Mouse (Mus musculus) thymus, postnatal 25 days (tissue): Measurements from ENCODE around the gene Sirt1.
"Not testable (repeated sequence)": the region's sequence is repeated elsewhere in the genome, so short reads cannot be mapped to it uniquely, and the experiment has no call there.

Experiments
- DNase-seq: peaks from one replicate; pipeline ENCODE4 v3.0.0; 2022

The Sirt1 gene

GRCm38 (mm10) chr10:63381498-63382280, at the start of gene Sirt1:
Gene Sirt1, minus strand, starts transcription at chr10:63381704.
- peak; percentile 47 for DNase-seq

GRCm38 (mm10) chr10:63429785-63430305, 48.3 kb upstream of the Sirt1 start, which contains the start of gene Ctnna3:
Gene Ctnna3, plus strand, starts transcription at chr10:63430098.
- DNase-seq = peak; percentile 90

- DNase-seq = peak; percentile 100
Observed at GRCm38 (mm10) chr10:63429380-63429779, 47.9 kb upstream of the Sirt1 start.

GRCm38 (mm10) chr10:63429023-63429340, 47.5 kb upstream of the Sirt1 start:
- no peak for DNase-seq

GRCm38 (mm10) chr10:63428243-63429022, 46.9 kb upstream of the Sirt1 start:
- peak; percentile 63 for DNase-seq

GRCm38 (mm10) chr10:63427146-63427545, 45.6 kb upstream of the Sirt1 start:
- no peak for DNase-seq

- peak; percentile 67 for DNase-seq
Observed at GRCm38 (mm10) chr10:63424475-63424814, 42.9 kb upstream of the Sirt1 start.

GRCm38 (mm10) chr10:63423591-63424474, 42.3 kb upstream of the Sirt1 start:
- no peak for DNase-seq

- DNase-seq = no peak
Observed at GRCm38 (mm10) chr10:63422736-63422992, 41.2 kb upstream of the Sirt1 start.

- DNase-seq = peak; percentile 60
Observed at GRCm38 (mm10) chr10:63421739-63422735, 40.5 kb upstream of the Sirt1 start, which contains the start of gene Gm7075. Gene Gm7075, minus strand, starts transcription at chr10:63421789.

GRCm38 (mm10) chr10:63417061-63417460, 35.6 kb upstream of the Sirt1 start:
- DNase-seq = no peak

- DNase-seq = no peak
Observed at GRCm38 (mm10) chr10:63415850-63416249, 34.3 kb upstream of the Sirt1 start.

GRCm38 (mm10) chr10:63415287-63415686, 33.8 kb upstream of the Sirt1 start:
- DNase-seq = no peak

- DNase-seq = no peak
Observed at GRCm38 (mm10) chr10:63412756-63413155, 31.3 kb upstream of the Sirt1 start.

GRCm38 (mm10) chr10:63411674-63412073, 30.2 kb upstream of the Sirt1 start:
- DNase-seq = not testable (repeated sequence)

- no peak for DNase-seq
Observed at GRCm38 (mm10) chr10:63410162-63410956, 28.9 kb upstream of the Sirt1 start.

- DNase-seq = no peak
Observed at GRCm38 (mm10) chr10:63403636-63404035, 22.1 kb upstream of the Sirt1 start.

GRCm38 (mm10) chr10:63402731-63403504, 21.4 kb upstream of the Sirt1 start:
- DNase-seq = no peak

- DNase-seq = no peak
Observed at GRCm38 (mm10) chr10:63396963-63397362, 15.5 kb upstream of the Sirt1 start.

- DNase-seq = no peak
Observed at GRCm38 (mm10) chr10:63388948-63389347, 7.4 kb upstream of the Sirt1 start.
